Mouse (Mus musculus) ES-Bruce4 (cell line): ENCODE data around the gene Epha2. TPM values are rescaled to one million over a fixed set of nuclear protein-coding genes. Genes with fewer than 3 reads are reported as not detected.

Experiments used
- H3K27ac ChIP-seq: 2 replicates; pipeline ENCODE4 v1.5.1; 2012; ENCODE audit warnings: low read length, inconsistent platforms; ENCODE audit not compliant: insufficient read depth
- H3K27me3 ChIP-seq: 2 replicates; pipeline ENCODE4 v1.6.1; 2012; ENCODE audit warnings: mild to moderate bottlenecking, low read length, inconsistent platforms; ENCODE audit not compliant: control insufficient read depth, poor library complexity, insufficient read depth, severe bottlenecking
- H3K36me3 ChIP-seq: 2 replicates; pipeline ENCODE4 v1.6.1; 2012; ENCODE audit warnings: inconsistent platforms, mild to moderate bottlenecking, low read length, moderate library complexity; ENCODE audit not compliant: control insufficient read depth, poor library complexity, insufficient read depth, severe bottlenecking
- H3K4me1 ChIP-seq: one replicate; pipeline ENCODE4 v1.8.1; 2011; ENCODE audit warnings: low read length; ENCODE audit not compliant: control insufficient read depth, insufficient read depth
- H3K4me3 ChIP-seq: 2 replicates; pipeline ENCODE4 v1.5.1; 2011; ENCODE audit warnings: low read depth, mild to moderate bottlenecking, low read length
- H3K9ac ChIP-seq: 2 replicates; pipeline ENCODE4 v1.6.1; 2012; ENCODE audit warnings: low read depth, mild to moderate bottlenecking, inconsistent platforms; ENCODE audit not compliant: poor library complexity, severe bottlenecking
- H3K9me3 ChIP-seq: replicated peaks from 2 replicates; pipeline ENCODE4 v1.6.1; 2012; ENCODE audit warnings: mild to moderate bottlenecking, low read length, inconsistent platforms; ENCODE audit not compliant: control insufficient read depth, poor library complexity, insufficient read depth, severe bottlenecking
- CTCF ChIP-seq: IDR thresholded peaks from one replicate; pipeline ENCODE4 v1.8.1; 2011; ENCODE audit warnings: low read depth, low read length
- EP300 ChIP-seq: IDR thresholded peaks from 2 replicates; pipeline ENCODE4 v1.6.1; 2011; ENCODE audit warnings: low read depth, low read length; ENCODE audit not compliant: insufficient read depth
- POLR2A ChIP-seq: IDR thresholded peaks from one replicate; pipeline ENCODE4 v1.8.1; 2011; ENCODE audit warnings: low read length; ENCODE audit not compliant: insufficient read depth
- polyA plus RNA-seq: library from polyadenylated mRNA; stranded (reverse); fragments of >200 nt; gene quantifications from 2 replicates; pipeline ENCODE4 v1.2.4, GENCODE M21; 2011; ENCODE audit warnings: low read depth; ENCODE audit not compliant: missing spikeins, insufficient read depth, insufficient read length

Gene Epha2
- polyA plus RNA-seq, 1 experiment = 44.7 TPM

- Histone ChIP-seq H3K9me3 (no peaks in the 10 kb centered on the region), H3K4me3 (no peak overlapping the region), H3K27me3 (no peaks in the 10 kb centered on the region), H3K9ac (no peak overlapping the region), H3K27ac (no peak overlapping the region), H3K4me1 (peaks cover 7% of the 10 kb centered on the region), H3K36me3 (no peaks in the 10 kb centered on the region)
- no peak for TF ChIP-seq CTCF
- TF ChIP-seq EP300 = no peak
- TF ChIP-seq POLR2A = no peak
Measured at GRCm38 (mm10) chr4:141341477-141341876, 40.4 kb downstream of the Epha2 start.

GRCm38 (mm10) chr4:141343515-141343914, 42.5 kb downstream of the Epha2 start:
- peaks cover 3% of the 10 kb centered on the region for H3K4me1 ChIP-seq
- H3K9me3 ChIP-seq = no peaks in the 10 kb centered on the region
- no peaks in the 10 kb centered on the region for H3K36me3 ChIP-seq
- no peak for TF ChIP-seq POLR2A
- TF ChIP-seq EP300 = no peak
- TF ChIP-seq CTCF = no peak
- no peaks in the 10 kb centered on the region for H3K27me3 ChIP-seq
- no peak overlapping the region for H3K4me3 ChIP-seq
- H3K27ac ChIP-seq = no peak overlapping the region
- H3K9ac ChIP-seq = no peak overlapping the region

GRCm38 (mm10) chr4:141345219-141345618, 44.2 kb downstream of the Epha2 start:
- H3K9ac ChIP-seq = no peak overlapping the region
- H3K4me1 ChIP-seq = peaks cover 1% of the 10 kb centered on the region
- H3K36me3 ChIP-seq = no peaks in the 10 kb centered on the region
- no peaks in the 10 kb centered on the region for H3K9me3 ChIP-seq
- no peaks in the 10 kb centered on the region for H3K27me3 ChIP-seq
- TF ChIP-seq POLR2A (no peak), CTCF (no peak), EP300 (no peak)
- H3K4me3 ChIP-seq = no peak overlapping the region
- no peak overlapping the region for H3K27ac ChIP-seq

- Histone ChIP-seq H3K4me3 (no peak overlapping the region), H3K9ac (no peak overlapping the region), H3K27me3 (no peaks in the 10 kb centered on the region), H3K36me3 (no peaks in the 10 kb centered on the region), H3K4me1 (no peaks in the 10 kb centered on the region), H3K9me3 (no peaks in the 10 kb centered on the region), H3K27ac (no peak overlapping the region)
- TF ChIP-seq POLR2A (no peak), CTCF (no peak)
Measured at GRCm38 (mm10) chr4:141347365-141347797, 46.3 kb downstream of the Epha2 start.

- Histone ChIP-seq H3K4me1 (no peaks in the 10 kb centered on the region), H3K9me3 (no peaks in the 10 kb centered on the region), H3K9ac (no peak overlapping the region), H3K36me3 (no peaks in the 10 kb centered on the region), H3K27ac (no peak overlapping the region), H3K4me3 (no peak overlapping the region), H3K27me3 (no peaks in the 10 kb centered on the region)
- TF ChIP-seq EP300 = no peak
- TF ChIP-seq POLR2A = no peak
- TF ChIP-seq CTCF = no peak
Measured at GRCm38 (mm10) chr4:141348616-141349015, 47.6 kb downstream of the Epha2 start.

- no peaks in the 10 kb centered on the region for H3K36me3 ChIP-seq
- no peak for TF ChIP-seq POLR2A
- no peak for TF ChIP-seq EP300
- TF ChIP-seq CTCF = no peak
- H3K27ac ChIP-seq = no peak overlapping the region
Measured at GRCm38 (mm10) chr4:141350015-141350414, 49.0 kb downstream of the Epha2 start.

More at GRCm38 (mm10) chr4:141350015-141350414, 49.0 kb downstream of the Epha2 start:
- H3K9ac ChIP-seq = no peak overlapping the region
- no peaks in the 10 kb centered on the region for H3K4me1 ChIP-seq
- H3K27me3 ChIP-seq = no peaks in the 10 kb centered on the region
- no peak overlapping the region for H3K4me3 ChIP-seq
- H3K9me3 ChIP-seq = no peaks in the 10 kb centered on the region
